Mouse (Mus musculus) small intestine, adult 2 months (tissue): Measurements from ENCODE around the gene Btbd1. TPM values are rescaled to one million over a fixed set of nuclear protein-coding genes. Genes with fewer than 3 reads are reported as not detected.
"Not testable (repeated sequence)": the region's sequence is repeated elsewhere in the genome, so short reads cannot be mapped to it uniquely, and the experiment has no call there.

Experiments used
- H3K27ac ChIP-seq: fragments of 200-500 bp; 2 replicates; pipeline ENCODE4 v1.5.1; 2012; ENCODE audit warnings: low read depth, low read length, control low read depth, inconsistent platforms; ENCODE audit not compliant: insufficient read depth
- H3K27me3 ChIP-seq: fragments of 200-500 bp; 2 replicates; pipeline ENCODE4 v1.6.1; 2012; ENCODE audit warnings: mild to moderate bottlenecking, moderate library complexity, low read length, inconsistent platforms; ENCODE audit not compliant: control insufficient read depth, insufficient read depth
- H3K36me3 ChIP-seq: fragments of 200-500 bp; 2 replicates; pipeline ENCODE4 v1.6.1; 2012; ENCODE audit warnings: mild to moderate bottlenecking, low read length, control low read depth, inconsistent platforms; ENCODE audit not compliant: control insufficient read depth, insufficient read depth
- H3K4me1 ChIP-seq: fragments of 200-500 bp; 2 replicates; pipeline ENCODE4 v1.6.1; 2012; ENCODE audit warnings: low read length, inconsistent platforms, mixed read lengths; ENCODE audit not compliant: control insufficient read depth, insufficient read depth, insufficient read length
- H3K4me3 ChIP-seq: fragments of 200-500 bp; 2 replicates; pipeline ENCODE4 v1.5.1; 2012; ENCODE audit warnings: low read depth, mild to moderate bottlenecking, control low read depth, inconsistent platforms, low read length, moderate library complexity
- CTCF ChIP-seq: fragments of 200-500 bp; IDR thresholded peaks from 2 replicates; pipeline ENCODE4 v1.5.1; 2012; ENCODE audit warnings: low read depth, mild to moderate bottlenecking, control low read depth, inconsistent platforms, low read length, moderate library complexity, mixed read lengths; ENCODE audit not compliant: insufficient replicate concordance, insufficient read length; ENCODE audit errors: extremely low read depth
- POLR2A ChIP-seq: fragments of 200-500 bp; IDR thresholded peaks from 2 replicates; pipeline ENCODE4 v1.6.1; 2012; ENCODE audit warnings: low read depth, mild to moderate bottlenecking, control low read depth, inconsistent platforms, low read length, moderate library complexity
- WGBS: fragments of 180-500 bp; shearing (Covaris S2); methylation state at CpG from one replicate; pipeline ENCODE4 v1.1.7; 2018; 5-methylcytosine and 5-hydroxymethylcytosine counted together
- polyA plus RNA-seq: library from polyadenylated mRNA; depleted of rRNA; stranded (reverse); fragments of >200 nt; gene quantifications from 2 replicates; pipeline ENCODE4 v1.2.3, GENCODE M21; 2012

The Btbd1 gene
- polyA plus RNA-seq, 1 experiment, result 18.3 TPM

GRCm38 (mm10) chr7:81842998-81843397 lies 13.8 kb upstream of the Btbd1 start:
- Histone ChIP-seq H3K4me1 (no peaks in the 10 kb centered on the region), H3K36me3 (no peaks in the 10 kb centered on the region), H3K4me3 (no peak overlapping the region), H3K27ac (no peak overlapping the region), H3K27me3 (no peaks in the 10 kb centered on the region)
- 71% methylated on average over 1 of the region's 1 CpGs for WGBS
- no peak for TF ChIP-seq POLR2A
- TF ChIP-seq CTCF, result no peak

GRCm38 (mm10) chr7:81842141-81842540 lies 12.9 kb upstream of the Btbd1 start:
- TF ChIP-seq POLR2A (no peak), CTCF (no peak)
- Histone ChIP-seq H3K27ac (no peak overlapping the region), H3K27me3 (no peaks in the 10 kb centered on the region), H3K4me3 (no peak overlapping the region), H3K36me3 (no peaks in the 10 kb centered on the region), H3K4me1 (no peaks in the 10 kb centered on the region)
- WGBS, result 91% methylated on average over 7 of the region's 7 CpGs

DNA sequence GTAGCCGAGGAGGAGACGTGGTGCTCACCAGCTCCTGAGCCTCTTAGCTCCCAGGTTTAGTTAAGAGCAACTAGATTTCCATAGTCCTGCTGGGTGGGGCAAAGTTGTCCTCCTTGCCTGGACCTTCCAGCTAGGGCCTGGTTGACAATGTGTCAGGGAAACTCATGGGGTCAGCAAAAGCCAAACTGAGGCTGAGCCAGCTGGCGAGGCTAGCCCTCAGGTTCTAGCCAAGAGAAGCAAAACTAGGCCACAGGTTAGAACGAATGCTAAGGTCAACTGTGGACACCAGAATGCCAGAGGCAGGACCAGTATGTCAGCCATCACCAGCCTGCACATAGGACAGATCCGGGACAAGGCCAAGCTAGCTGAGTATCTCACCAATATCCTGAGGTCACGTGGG lies 12.2 kb upstream of the Btbd1 start:
- no peak for TF ChIP-seq CTCF
- WGBS, result 83% methylated on average over 6 of the region's 6 CpGs
- Histone ChIP-seq H3K4me3 (no peak overlapping the region), H3K27ac (no peak overlapping the region), H3K4me1 (no peaks in the 10 kb centered on the region), H3K36me3 (no peaks in the 10 kb centered on the region), H3K27me3 (no peaks in the 10 kb centered on the region)

DNA sequence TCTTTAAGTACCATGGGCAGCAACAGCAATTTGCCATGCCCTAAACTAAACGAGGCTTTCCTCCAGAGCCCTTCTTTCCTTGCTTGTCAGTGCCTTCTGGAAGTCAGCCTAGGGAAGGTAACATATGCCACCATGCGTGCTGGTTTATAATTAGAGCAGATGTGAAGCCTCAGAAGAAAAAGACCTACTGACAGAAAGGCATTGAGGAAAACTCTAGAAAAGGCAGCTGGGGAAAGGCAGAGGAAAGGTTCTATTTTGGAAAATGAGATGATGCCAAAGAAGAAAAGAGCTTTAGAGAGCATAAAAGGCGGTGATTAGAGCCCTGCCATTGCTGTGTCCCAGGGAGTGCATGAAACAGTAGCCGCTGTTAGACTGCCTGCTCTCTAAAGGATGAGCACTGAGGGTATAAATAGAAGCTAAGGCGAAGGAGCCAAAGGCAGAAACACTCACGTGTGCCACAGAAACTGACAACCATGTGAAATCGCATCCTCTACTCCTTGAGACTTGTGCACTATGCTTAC lies 11.5 kb upstream of the Btbd1 start:
- TF ChIP-seq POLR2A, result no peak
- no peak for TF ChIP-seq CTCF
- Histone ChIP-seq H3K27ac (no peak overlapping the region), H3K36me3 (no peaks in the 10 kb centered on the region), H3K27me3 (no peaks in the 10 kb centered on the region), H3K4me1 (no peaks in the 10 kb centered on the region), H3K4me3 (no peak overlapping the region)
- 72% methylated on average over 7 of the region's 7 CpGs for WGBS

GRCm38 (mm10) chr7:81839746-81840145 lies 10.5 kb upstream of the Btbd1 start:
- Histone ChIP-seq H3K36me3 (no peaks in the 10 kb centered on the region), H3K27me3 (no peaks in the 10 kb centered on the region), H3K4me1 (no peaks in the 10 kb centered on the region), H3K27ac (no peak overlapping the region), H3K4me3 (no peak overlapping the region)
- TF ChIP-seq POLR2A, result no peak
- 66% methylated on average over 6 of the region's 6 CpGs for WGBS

GRCm38 (mm10) chr7:81837771-81838170 lies 8.5 kb upstream of the Btbd1 start:
- H3K36me3 ChIP-seq, H3K27me3 ChIP-seq, H3K4me3 ChIP-seq, H3K4me1 ChIP-seq, H3K27ac ChIP-seq: not testable (repeated sequence)
- 87% methylated on average over 5 of the region's 5 CpGs for WGBS

DNA sequence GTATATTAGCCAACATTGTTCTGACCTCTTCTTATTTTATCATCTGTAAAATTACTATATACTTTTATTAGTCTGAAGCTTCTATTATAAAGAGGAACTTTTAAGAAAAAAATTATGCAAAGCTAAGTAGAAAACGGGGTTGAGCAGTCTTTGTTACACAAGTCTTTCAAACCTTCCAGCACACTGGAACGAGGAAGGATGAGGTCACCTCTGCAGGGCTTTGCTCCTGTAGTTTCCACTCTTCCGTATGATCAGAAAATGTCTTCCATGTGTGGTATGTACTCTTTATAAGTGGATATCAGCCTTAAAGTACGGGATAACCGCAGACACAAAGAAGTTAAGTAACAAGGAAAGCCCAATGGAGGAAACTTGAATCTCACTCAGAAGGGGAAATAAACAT lies 6.2 kb upstream of the Btbd1 start:
- WGBS, result 88% methylated on average over 5 of the region's 5 CpGs
- no peaks in the 10 kb centered on the region for H3K36me3 ChIP-seq
- H3K4me1 ChIP-seq, result no peaks in the 10 kb centered on the region
- H3K27ac ChIP-seq, result no peak overlapping the region
- no peaks in the 10 kb centered on the region for H3K27me3 ChIP-seq
- no peak overlapping the region for H3K4me3 ChIP-seq
- TF ChIP-seq CTCF (no peak), POLR2A (no peak)

GRCm38 (mm10) chr7:81834847-81835246 lies 5.6 kb upstream of the Btbd1 start:
- Histone ChIP-seq H3K27ac (no peak overlapping the region), H3K4me1 (peaks cover 3% of the 10 kb centered on the region; the same call in 1 of the 2 replicates), H3K4me3 (no peak overlapping the region), H3K27me3 (no peaks in the 10 kb centered on the region), H3K36me3 (no peaks in the 10 kb centered on the region)
- TF ChIP-seq CTCF, result no peak
